Mouse (Mus musculus): ENCODE measurements around the gene Ube2q2.
"Not testable (repeated sequence)": the region's sequence is repeated elsewhere in the genome, so short reads cannot be mapped to it uniquely, and the experiment has no call there.

Ube2q2 gene

DNA sequence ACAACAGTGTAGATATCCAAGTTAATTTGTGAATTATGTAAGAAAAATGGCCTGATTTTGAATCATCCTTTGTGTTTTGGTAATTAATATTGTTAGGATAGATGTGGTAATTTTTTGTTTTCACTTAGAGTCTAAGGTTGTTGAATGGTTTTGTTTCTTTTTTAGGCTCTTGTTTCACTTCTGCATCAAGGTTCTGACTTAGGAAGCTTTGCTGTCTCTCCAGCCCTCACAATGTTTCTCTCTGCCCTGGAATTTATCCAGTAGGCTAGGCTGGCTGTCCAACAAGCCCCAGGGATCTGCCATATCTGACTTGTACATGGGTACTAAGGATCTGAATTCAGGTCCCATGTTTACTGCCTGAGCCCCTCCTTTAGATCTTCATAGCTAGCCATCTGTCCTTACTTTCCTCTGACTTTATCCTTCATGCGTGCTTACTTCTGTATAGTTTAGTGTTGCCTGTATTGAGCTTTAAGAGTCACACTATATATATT is 23.6 kb downstream of the Ube2q2 start:
- no peak for DNase-seq (ENCODE audit: low read depth)

GRCm38 (mm10) chr9:55174235-55174634 is 25.6 kb downstream of the Ube2q2 start:
- DNase-seq (ENCODE audit: low read depth): no peak

DNA sequence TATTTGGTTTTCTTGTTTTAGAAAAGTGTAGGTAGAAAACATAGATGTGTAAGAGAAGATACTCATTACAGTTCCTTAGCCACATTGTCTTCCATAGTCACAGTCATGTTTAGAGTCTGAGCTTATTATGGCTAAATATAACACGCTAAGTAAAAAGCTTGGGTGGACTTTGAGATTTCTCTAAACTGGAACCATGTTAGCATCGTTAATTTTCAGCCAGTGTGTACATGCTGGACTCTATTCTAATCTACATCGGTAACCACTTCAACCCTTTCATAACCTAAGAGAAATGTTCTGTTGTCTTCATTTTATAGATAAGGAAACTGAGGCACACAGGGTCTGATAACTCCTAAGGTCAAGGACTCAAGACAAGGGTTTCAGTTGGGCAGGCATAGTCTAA is 47.2 kb downstream of the Ube2q2 start:
- no peak for DNase-seq (ENCODE audit: low read depth)

DNA sequence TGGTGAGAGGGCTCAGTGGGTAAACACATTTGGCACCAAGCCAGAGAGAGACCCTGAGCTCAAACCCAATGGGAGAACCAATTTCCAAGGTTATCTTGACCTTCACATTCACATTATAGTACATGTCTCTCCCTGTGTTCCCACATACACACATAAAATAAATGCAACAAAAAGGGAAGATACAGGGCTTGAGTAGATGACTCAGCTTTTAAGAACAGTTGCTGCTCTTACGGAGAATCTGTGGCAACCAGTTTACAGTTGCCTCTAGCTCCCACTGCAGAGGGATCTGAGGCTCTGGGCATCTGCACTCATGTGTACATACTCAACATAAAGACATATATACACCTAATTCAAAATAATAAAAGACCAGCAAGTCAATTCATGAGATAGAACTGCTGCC is 49.6 kb downstream of the Ube2q2 start:
- no peak for DNase-seq (ENCODE audit: low read depth)

- DNase-seq (ENCODE audit: low read depth): no peak
Measured at GRCm38 (mm10) chr9:55199348-55199747, 50.7 kb downstream of the Ube2q2 start.

DNA sequence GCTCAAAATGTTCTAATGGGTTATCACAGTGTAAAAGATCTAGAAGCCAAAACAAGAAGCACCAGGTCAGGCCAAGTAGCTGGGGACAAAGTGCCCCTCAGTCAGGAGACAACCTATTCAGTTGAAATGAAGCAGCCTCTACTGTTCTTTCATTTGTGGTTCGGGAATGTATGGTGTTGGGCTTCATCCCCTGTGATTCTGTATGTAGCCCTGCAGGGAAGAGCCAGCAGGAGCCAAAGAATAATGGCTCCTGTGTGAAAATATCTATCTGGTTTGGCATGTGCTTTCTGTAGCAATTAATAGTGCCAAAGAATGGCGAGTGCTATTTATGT is 59.8 kb downstream of the Ube2q2 start:
- no peak for DNase-seq (ENCODE audit: low read depth)

- peak; percentile 74 for DNase-seq (ENCODE audit: low read depth)
Measured at GRCm38 (mm10) chr9:55208790-55209481, 60.3 kb downstream of the Ube2q2 start, which contains the start of gene Fbxo22. Gene Fbxo22, plus strand, starts transcription at chr9:55208925.

DNA sequence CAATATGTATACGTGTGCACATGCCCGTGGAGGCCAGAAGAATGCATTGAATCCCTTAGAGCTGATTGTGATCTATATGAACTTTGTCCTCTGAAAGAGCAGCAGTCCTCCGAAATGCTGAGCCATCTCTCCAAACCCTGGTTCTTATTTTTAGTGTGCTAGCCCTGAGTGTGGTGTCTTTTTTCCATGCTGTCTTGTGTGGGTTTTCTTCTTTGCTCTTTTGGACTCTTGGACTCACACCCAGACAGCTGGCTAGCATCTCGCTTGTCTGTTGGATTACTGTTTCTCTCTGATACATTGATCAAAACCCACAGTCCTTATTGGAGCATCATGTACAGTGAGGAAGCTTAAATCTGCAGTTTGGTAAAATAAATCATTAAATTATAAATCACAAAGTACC is 63.0 kb downstream of the Ube2q2 start:
- DNase-seq (ENCODE audit: low read depth): no peak

GRCm38 (mm10) chr9:55213396-55213795 is 64.7 kb downstream of the Ube2q2 start:
- DNase-seq (ENCODE audit: low read depth): no peak

DNA sequence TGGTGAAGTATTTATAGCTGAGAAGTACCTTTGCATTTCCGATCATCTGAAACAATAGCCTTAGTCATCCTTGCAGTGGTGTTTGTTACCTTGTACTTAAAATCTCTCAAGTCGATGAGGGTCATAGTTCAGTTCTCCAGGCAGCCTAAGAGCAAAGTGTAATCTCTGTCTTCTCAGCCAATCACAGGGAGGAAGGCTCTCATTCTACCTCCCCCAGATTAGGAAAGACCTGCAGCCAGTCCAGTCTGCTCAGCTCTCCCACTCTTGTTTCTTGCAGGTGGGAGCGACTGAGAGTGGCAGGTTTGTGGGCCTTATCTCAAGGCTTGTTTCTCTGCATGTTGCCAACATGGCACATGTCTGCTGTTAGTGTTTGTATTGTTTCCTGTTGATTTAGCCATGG is 66.4 kb downstream of the Ube2q2 start:
- no peak for DNase-seq (ENCODE audit: low read depth)

GRCm38 (mm10) chr9:55215648-55216047 is 67.0 kb downstream of the Ube2q2 start:
- no peak for DNase-seq (ENCODE audit: low read depth)

GRCm38 (mm10) chr9:55216078-55216477 is 67.4 kb downstream of the Ube2q2 start:
- no peak for DNase-seq (ENCODE audit: low read depth)

- no peak for DNase-seq (ENCODE audit: low read depth)
Measured at GRCm38 (mm10) chr9:55217381-55217780, 68.7 kb downstream of the Ube2q2 start.

DNA sequence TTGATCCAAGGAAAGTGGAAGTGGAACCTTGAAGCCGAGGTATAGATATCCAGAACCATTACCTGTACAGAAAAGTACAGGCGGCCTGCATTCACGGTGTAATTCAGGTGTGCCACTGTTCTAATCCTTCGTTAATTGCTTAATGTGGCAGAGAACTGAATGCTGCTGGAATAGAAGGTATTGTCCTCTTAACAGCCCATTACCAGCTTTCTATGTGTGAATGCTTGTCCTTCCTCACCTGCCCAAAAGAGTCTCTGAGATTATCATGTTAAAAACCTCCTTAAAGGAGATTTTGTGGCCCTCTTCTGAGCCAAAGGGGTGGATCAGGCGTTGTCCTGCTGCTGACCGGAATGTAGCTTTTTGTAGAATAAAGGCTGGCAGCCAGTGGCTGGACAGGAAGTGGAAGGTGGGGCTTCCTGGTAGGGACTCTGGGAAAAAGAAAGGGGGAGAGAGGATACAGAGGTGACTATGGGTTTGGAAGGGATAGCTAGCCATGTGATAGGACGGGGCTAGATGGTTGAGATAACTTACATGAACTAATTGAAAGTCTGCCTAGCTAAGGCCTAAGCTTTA is 76.6 kb downstream of the Ube2q2 start:
- no peak for DNase-seq (ENCODE audit: low read depth)

DNA sequence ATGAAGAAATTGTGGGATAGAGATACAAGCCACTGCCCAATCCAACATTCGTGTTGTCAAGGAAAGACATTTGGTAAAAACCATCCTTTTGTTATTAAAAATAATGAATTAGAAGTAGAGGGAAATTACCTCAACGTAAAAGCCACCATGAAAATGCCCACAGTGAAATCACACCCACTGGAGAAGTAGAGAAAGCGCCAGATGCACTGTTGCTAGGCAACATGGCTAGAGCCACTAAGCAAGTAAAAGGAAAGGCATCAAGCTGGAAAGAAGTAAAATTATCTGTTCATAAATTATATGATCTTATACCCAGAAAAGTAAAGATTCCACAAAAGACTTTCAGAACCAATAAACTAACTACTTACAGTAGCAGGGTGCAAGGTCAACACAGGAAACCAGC is 77.6 kb downstream of the Ube2q2 start:
- no peak for DNase-seq (ENCODE audit: low read depth)

DNA sequence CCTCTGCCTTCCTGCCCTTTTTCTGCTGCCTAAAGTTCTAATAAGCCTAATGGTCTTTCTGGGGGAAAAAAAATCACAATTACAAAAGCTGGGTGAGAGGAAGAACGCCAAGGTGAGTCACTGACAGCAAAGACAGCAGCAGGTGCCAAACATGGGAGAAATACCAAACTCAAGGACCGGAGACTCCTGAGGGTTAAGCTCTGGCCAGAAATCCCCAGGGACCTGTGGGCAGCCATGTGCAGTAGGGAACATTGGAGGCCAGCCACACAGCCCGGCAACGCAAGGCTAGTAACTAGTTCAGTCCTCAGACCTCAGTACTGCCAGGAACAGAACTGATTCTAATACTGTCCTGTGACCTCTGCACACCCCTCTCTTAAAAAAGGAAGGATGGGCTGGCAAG is 79.5 kb downstream of the Ube2q2 start:
- DNase-seq (ENCODE audit: low read depth): no peak

GRCm38 (mm10) chr9:55229010-55229409 is 80.4 kb downstream of the Ube2q2 start:
- DNase-seq (ENCODE audit: low read depth): no peak

DNA sequence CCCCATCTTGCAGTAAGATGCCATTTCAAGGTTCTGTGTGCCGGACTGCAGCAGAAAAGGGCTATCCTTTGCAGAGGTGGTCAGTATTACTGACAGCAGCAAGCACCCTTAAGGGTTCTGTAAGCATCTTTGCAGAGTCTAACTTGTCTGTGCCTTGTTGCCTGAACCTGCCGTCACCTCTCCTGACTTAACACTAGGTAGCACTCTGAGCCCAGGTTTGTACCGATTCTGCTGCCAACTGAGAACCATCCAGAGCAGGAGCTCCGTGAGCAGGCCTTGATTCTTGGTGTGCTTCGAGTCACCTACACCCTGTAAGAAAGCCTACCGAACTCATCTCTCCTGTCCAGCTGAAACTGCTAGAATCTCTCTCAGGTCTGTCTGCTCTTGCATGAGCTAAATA is 82.9 kb downstream of the Ube2q2 start:
- DNase-seq (ENCODE audit: low read depth): no peak

DNA sequence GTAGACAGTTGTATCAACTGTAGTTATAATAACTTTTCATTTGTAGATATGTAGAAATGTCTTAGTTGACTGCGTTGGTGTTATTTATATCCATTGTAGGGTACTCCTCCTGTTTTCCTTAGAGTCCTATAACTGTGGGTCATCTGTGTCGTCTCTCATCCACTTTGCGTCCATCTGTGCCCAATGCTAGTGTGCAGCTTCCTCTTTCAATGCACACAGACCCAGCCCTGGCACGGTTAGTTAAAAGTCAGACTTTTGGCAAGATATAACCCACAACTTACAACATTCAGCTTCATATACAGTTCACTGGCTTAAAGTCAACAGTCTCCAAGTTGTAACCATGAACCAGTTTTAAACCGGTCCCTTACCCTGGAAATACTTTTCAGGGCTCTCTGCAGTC is 83.5 kb downstream of the Ube2q2 start:
- no peak for DNase-seq (ENCODE audit: low read depth)

DNA sequence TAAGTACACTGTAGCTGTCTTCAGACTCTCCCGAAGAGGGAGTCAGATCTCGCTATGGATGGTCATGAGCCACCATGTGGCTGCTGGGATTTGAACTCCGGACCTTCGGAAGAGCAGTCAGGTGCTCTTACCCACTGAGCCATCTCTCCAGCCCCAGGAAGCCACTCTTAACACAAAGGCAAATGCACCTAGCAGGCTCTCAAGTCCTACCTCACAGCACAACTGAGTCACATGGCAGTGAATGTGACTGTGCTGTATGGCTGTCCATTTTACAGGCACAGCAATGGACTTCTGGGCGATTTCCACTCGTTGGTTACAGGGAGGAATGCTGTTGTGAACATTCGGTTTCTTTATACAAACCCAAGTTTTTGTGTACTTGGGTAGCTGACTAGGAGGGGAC is 83.9 kb downstream of the Ube2q2 start:
- DNase-seq (ENCODE audit: low read depth): no peak

GRCm38 (mm10) chr9:55233076-55233475 is 84.4 kb downstream of the Ube2q2 start:
- not testable (repeated sequence) for DNase-seq (ENCODE audit: low read depth)

- no peak for DNase-seq (ENCODE audit: low read depth)
Measured at GRCm38 (mm10) chr9:55236235-55237165, 87.8 kb downstream of the Ube2q2 start.

DNA sequence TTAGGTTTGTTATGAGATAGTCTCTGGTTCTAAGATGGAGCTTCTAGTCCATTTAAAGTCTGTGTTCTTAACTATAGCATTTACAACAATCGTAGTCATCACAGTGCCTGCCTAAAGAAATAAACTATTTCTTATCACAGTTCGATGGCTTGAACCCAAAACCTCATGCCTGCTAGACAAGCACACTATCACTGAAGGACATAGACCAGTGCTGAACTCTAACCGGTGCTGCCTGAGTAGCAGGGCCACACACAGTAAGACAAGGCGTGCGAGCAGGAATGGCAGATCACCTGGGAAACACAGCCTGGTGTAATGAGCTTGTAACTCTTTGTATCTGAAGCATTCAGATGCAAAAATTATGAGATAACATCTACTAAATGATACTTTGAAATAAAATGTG is 92.2 kb downstream of the Ube2q2 start:
- DNase-seq (ENCODE audit: low read depth): no peak
